Mouse (Mus musculus): ENCODE results near the gene Hivep3.
A peak's percentile ranks its signal among the peaks of the same experiment; 100 is the strongest.

Gene Hivep3

DNA sequence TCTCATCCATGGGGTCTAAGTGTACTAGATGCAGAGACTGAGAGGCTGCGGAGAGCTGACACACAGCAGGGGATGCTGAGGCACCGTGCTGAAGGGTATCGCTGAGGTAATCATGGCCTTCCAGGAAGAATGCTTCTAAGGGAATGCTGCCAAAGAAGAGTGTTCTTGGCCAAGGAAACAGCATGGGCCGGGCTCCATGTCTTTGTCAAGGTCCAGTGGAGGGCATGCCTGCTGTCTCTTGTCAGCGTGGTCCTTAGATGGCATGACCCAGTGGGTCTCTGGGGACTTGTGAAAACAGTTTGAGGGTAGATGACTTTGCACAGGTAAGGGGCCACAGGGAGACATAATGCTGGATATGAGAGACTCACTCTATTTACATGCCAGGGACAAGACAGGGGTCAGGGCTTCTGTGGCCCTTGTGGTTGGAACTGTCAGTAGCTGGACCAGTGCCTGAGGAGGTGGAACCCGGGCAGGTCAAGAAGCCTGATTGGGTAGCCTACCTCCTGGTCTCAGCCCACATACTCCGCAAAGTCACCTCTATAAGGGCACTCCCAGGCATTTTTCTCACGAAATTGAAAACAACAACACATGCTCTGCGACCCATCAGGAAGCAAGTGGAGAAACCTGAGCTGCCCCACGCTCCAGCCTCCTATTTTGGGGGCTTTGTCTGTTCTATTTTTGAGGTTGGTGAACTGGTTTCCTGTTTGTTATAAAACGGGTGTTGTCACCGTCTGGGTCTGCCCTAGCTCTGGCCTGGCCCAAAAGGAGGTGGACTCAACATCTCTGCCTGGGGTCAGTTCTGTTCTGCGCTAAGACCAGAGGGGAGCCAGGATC lies 177.7 kb downstream of the Hivep3 start:
- peak; percentile 94 for DNase-seq

DNA sequence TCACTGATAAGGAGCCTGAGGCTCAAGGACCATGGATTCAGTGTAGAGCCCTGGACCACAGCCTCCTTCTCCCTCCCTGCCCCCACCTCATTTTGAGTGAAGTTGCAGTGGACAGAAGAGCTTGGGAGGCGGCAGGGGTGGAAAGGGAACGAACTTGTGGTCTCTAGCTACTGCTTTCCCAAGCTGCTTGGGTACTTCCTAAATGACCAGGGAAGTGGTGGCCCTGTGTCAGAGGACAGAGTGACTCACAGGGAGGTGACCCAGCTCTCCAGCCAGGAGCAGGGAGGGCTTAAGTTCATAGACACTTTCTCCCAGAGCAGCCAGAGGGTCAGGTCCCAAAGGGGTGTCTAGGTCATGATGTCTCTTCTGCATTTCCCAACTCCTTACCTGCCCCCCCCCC lies 178.6 kb downstream of the Hivep3 start:
- peak; percentile 86 for DNase-seq

DNA sequence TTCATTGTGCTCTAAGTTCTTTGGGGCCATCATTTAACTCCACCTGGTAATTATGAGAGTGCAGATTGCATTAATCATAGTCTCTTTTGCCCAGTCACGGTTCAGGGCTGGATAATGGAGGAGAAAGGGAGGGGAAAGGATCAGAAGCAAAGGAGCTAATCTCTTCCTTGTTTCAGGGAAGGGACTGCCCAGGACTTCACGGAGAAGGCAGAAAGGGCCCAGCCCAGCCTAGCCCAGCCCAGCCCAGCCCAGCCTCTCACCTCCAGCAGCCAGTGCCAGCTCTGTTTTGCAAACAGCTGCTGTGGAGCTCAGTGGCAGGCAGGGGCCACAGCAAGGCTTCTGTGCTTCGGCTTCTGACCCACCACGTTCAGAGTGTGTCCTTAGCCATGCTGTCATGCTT lies 180.6 kb downstream of the Hivep3 start:
- peak; percentile 75 for DNase-seq

DNA sequence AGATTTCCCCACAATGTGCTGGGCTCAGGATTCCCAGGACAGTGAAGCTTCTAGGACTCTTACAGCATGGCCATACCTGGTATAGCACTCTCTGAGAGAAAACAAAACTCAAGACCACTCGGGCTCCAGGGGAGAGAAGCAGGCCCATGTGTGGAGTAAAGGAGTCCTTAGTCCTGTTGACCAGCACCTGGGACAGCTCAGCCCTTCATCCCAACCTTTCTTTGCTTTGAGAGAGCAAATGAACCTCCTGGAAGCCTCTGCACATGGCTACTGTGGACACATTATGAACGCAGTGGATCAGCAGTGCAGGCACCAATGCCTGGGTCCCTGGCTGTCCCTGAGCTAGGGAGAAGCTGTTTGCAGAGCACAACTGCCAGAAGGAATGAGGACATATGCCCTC lies 181.5 kb downstream of the Hivep3 start:
- DNase-seq = peak; percentile 85

DNA sequence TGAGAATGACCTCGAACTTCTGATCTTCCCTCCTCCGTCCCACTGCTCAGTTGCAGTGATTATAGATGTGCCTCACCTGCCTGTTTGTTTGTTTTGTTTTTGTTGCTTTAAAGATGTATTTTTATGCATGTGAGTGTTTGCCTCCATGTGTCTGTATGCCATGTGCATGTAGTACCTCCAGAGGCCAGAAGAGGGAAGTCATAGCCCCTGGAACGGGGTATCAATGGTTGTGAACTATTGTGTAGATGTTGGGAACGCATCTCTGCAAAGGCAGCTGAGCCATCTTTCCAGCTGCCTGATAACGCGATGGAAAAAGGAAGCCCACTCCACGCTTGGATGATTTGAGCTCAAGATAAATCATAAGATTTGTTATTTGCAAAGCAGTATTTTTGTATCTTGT lies 183.9 kb downstream of the Hivep3 start:
- peak; percentile 82 for DNase-seq

DNA sequence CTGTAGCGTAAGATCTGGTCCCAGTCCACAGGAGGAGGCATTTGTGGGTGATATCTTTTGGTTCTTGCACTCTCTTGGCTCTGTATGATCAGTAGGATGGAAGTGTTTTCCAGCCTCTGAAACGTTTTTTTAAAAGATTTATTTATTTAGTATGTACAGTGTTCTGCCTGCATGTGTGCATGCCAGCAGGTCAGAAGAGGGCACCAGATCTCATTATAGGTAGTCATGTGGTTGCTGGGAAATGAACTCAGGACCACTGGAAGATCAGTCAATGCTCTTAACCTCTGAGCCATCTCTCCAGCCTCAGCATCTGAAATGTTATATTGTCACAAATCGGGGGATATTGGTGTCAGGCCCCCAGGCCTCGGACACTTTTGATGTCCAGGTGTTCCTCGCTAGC lies 185.8 kb downstream of the Hivep3 start:
- DNase-seq = no peak

DNA sequence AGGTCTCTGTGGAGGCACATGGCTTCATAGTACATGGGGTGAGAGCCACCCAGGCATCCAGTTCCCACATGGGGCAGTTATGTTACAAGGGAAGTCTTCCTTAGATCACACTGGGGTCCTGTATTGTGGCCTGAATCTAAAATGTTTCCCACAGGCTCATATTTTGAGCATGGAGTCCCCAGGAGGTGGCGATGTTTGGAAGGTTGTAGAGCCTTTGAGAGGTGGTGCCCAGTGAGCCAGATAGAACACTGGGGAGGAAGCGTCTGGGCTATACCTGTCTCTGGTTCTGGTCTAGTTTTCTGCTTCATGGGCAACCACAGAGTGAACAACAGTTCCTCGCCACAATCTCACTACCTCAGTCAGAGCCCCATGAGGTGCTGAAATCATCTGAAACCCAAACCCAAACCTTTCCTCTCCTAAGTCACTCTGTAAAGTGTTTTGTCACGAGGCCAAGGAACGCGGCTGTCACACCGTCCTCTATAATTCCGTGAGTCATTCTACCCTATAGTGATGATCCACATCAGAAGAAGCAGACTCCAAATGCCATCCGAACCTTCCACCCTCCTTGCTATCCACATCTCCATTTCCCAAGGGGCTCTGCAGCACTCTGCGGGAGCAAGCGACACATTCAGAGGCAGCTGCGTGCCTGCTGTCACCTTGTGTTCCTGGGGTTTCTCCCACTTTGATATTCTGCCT lies 187.6 kb downstream of the Hivep3 start:
- DNase-seq = peak; percentile 68

DNA sequence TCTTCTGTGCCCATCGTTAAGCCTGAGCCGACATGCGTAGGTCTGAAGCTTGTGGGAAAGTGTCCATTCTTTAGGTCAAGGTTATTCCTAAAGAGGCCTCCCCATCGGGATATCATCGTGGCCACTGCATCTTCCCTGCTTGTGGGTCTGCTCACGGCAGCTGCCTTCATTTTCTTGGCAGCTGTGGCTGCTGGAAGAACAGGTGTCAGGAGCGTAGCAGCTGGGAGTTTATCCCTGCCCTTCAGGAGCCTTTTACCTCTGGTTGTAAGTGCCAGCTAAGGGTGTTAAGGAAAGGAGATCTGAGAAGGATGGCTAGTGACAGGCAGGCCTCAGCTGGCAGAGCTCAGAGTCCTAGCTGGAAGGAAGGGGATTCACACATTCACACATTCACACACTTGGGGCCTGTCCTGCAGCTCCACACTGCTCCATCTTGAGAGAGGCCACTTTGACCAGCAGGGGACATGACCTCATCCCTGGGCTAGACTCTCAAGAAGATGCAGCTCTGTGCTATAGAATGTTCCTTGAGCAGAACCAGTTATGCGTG lies 188.2 kb downstream of the Hivep3 start:
- DNase-seq = peak; percentile 74

DNA sequence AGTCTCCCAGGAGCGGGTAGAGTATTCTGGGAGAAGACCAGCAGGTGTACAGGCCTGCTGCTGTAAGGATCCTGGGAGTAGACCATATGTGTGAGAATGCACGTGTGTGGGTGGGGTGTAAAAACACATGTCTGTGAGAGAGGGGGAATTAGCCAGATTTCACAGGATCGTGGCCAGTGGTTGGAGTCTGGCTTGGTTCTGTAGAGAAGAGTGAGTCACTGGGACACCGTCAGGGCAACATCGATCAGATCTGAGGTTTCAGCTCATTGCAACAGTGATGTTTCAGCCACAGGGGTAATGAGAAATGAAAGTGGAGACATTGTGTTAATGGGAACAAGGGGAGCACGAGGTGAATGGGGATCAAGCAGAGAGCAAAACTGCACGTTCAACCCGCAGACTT lies 189.4 kb downstream of the Hivep3 start:
- DNase-seq = peak; percentile 62

DNA sequence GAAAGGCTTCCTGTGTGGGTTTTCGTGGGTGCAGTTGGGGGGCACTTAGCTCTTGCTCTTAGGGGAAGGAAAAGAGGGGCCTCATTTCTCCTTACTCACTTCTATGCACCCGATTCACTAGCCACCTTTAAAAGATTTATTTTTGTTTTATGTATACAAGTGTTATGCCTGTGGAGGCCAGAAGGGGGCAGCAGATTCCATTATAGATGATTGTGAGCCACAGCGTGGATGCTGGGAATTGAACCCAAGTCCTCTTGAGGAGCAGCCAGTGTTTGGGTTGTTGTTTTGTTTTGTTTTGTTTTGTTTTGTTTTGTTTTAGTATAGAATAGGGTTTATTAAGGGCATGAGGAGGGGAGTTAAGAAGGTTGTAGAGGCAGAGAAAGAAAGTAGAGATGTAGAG lies 189.8 kb downstream of the Hivep3 start:
- no peak for DNase-seq

DNA sequence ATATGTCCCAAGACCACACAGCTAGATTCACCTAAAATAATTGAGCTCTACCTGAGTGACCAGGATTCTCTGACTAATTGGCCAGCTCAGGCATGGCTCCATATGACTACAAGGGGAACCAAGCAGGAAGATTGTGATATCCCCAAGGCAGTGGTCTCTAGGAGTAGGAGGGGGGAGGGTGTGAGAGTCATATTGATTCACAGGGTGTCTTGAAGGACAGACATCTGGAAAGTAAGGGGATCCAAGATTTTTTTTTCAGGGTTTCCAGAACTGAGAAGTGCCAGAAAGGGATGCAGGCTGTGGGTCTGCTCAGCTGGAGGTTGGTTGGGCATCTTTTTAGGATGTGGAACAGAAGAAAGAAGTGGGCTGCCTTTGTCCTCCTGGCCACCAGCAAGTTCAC lies 191.5 kb downstream of the Hivep3 start:
- no peak for DNase-seq

DNA sequence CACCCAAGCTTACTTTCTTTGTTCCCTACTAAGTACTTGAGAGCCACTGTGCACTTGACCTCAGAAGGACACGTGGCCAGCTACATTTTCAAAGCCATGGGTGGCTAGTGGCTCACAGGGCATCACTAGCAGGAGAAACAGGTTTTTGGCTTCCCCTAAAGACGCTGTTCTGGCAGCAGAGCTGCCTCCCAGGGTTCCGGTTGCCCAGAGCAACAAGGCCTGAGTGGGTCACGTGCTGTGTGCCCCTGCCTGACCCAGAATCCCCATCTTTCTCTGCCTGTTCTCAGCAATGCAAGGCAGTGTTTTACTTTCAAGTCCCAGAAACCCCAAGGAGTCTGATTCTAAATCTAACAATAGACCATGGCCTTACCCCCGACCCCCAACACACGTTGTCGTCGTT lies 198.3 kb downstream of the Hivep3 start:
- DNase-seq = no peak

DNA sequence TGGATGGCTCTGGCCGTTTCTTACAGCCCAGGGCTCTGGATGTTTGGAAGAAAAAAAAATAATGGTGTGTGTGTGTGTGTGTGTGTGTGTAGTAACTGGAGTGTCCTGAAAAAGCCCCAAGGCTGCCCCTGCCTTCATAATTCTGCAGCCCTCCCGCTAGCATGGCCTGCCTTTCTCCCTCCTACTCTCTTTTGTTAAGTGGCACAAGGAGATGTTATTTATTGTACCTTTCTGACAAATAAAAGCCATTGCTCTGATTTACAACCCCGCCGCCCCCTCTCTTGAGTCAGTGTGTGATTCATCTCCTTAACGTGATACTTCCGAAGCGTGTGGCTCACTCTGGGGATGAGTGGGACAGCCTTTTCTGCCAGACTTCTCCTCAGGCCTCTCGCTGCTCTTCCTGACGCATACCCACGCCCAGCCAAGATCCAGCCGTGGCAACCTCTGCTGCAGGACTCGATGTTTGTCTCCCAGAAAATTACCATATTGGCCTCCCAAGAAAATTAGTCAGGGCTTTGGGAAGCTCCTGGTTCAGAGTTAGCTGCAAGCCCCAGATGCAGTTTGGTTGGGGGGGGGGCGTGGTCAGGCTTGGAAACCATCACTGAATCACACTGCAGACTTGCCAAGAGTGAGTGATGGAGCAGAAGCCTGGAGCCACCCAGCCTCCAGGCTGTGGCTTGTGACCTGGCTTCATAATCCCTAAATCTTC lies 199.1 kb downstream of the Hivep3 start:
- peak; percentile 92 for DNase-seq

DNA sequence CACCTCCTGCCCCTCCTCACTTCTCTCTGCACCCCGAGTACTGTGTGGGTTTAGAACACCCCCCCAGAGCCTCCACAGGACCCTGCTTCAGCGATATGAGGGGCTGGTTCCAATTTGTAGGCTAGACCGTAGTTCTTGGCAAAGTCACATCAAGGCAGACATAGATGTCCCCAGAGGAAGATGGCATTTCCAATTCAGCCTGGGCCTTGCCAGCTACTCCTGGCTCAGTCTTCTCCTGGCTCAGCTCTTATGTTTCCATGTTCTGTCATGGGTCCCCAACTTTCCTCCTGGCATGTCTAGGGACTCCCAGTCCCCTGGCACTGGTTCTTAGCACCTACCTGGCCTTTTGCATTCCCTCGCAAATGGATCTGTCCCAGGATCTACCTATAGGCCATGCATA lies 201.3 kb downstream of the Hivep3 start:
- no peak for DNase-seq

DNA sequence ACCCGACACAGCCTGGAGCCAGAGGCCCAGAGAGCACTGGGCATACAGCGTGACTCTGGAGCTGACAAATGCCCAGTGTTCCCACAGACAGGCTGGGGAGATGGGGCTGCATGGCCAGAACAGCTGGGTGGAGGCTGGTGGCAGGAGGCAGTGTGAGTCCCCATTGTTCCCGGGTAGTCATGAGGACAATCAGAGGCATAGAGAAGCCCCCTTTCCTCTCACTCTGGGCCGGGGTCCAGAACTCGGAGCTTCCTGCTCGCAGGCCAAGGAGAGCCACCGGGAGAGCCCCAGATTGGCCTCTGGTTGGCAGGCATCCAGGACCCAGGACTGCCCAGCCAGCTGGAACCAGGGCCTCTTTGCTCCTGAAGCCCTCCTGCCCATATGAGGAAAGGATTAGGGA lies 204.3 kb downstream of the Hivep3 start:
- DNase-seq = peak; percentile 95

DNA sequence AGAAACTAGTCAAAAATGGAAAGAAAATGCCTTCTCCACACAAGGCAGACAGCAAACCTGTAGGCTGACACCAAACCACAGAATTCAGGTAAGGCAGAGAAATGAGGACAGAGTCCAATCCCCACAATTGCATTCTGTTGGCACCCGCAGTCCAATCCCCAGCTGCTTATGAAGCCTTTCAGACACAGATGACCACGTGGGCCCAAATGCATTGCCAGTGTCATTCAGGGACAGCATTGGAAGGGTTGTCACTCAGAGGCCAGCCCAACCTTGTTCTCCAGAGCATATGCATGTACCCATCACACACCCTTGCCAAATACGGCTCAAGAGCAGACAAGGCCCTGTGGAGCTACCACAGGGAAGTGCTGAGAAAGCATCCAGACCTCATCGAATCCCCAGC lies 204.9 kb downstream of the Hivep3 start:
- no peak for DNase-seq

DNA sequence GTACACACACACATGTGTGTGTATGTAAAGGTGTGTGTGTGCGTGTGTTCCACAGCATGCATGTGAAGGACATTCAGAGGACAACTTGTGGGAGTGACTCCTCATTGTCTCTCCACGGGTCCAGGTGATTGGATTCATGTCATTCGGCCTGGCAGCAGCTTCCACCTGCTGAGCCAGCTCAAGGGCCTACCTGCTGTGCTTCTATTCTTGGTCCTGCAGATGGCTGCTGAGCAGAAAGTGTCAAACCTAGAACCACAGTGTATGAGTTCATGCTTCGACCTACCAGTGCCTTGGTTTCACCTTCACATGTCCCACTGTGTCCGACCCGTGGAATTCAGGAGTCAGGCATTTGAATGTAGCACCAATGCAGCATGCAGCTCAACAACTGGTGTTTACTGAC lies 206.2 kb downstream of the Hivep3 start:
- peak; percentile 84 for DNase-seq

DNA sequence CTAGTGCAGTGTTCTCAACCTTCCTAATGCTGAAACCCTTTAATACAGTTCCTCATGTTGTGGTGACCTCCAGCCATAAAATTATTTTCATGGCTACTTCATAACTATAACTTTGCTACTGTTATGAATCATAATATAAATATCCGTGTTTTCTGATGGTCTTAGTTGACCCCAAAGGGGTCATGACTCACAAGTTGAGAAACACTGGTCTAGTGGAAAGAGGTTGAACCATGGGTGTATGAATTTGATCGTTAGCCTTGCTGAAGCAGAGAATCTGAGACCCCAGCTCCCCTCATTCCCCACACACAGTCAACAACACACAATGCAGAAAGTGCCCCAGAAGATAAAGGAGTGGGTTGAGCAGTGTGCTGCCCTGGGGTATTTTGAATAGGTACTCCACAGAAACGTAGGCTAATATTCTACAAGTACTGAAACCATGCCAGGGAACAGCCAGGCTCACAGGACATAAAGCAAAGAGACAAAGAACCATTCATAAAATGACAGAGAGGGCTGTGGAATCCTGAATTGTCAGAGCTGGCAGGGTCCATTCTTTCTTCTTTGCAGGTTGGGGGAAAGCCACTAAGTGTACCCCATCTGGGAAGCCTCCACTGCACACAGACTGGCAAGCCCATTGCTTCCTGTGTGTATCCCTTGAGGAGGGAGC lies 212.8 kb downstream of the Hivep3 start:
- peak; percentile 61 for DNase-seq

DNA sequence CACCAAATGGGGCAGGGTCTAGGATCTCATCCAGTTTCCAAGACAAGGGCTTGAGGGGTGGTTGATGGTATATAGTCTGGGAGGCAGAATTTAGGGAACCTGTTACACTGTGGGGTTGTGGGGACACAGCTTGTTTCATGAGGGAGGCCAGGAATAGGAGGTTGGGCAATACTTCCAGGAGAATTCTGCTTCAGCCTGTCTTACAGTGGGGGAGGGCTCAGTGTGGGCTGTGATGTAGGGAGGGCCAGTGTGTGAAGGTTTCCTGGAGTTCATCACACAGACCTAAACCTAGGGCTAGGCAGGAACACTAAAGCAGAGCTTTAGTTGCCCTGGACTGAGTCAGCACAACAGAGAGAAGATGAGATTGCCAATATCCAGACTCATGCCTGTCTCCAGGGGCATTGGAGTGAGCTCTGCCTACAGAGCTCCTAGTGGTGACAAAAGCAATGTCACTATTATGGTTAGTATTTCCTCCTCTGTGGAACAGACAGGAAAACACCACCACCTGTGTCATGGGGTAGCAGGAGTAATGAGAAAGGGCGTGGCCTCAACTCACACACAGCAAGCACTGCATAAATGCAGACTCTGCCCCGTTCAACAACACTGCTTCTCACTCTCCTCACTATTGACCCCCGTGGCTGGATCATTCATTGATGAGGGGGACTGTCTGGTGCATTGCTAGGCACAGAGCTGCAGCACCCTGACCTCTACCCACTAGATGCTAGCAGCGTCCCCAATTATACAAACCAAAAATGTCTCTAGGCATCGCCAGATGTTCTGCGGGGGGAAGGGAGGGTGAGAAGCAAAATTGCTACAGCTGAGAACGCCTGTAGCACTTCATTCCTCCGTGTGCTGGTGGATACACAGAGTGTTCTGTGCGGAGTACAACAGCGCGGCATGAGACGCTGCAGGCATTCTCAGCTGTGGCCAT lies 213.9 kb downstream of the Hivep3 start:
- peak; percentile 83 for DNase-seq

DNA sequence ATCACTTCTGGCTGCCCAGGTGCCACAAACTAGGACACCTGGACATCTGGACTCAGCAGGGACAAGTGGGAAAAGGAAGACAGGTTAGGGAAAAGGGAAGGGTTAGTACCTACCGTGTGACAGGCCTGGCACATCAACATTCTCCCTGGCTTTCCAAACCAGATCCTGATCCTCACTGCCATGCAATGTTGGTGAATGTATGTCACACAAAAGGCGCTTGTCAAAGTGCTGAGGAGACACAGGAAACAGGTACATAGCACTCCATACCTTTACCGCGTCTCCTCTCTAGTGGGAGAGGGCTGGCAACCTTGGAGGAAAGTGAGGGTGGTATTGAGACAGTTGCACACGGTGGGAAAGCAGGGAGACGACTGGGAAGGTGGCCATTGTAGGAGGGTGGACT lies 214.8 kb downstream of the Hivep3 start:
- DNase-seq = peak; percentile 84

DNA sequence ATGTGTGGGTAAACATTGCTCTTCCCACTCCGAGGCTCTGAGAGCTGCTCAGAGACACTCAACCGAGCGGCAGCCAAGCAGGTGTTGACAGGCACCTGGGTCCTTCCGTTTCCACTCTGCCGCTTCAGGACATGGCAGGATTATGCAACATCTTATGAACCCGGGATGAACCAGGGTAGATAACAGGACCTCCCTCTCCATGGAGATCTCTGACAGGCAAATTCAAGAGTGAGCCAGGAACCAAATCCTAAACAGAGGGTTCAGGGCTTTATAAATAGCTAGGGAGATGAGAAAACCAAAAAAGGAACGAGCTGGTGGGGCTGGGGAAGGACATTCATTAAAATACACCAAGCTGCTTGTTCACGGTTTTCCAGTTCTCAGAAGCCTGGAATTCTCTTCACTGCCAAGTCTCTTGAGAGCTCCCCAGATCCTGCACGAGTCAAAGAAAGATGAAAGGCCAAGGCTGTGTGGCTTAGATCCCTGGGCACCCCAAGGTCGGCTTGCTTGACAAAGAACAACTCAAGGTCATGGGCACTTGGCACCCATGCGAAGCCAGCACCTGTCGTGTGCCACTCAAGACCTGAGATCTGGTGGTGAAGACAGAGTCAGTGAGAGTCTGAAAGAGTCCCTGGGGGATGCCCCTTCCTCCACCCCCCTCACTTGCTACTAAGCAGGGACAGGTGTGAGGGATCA lies 215.5 kb downstream of the Hivep3 start:
- peak; percentile 96 for DNase-seq
